Mouse (Mus musculus) kidney, embryonic 14.5 days (tissue): ENCODE measurements around the gene Cox7a2l. TPM values are rescaled to one million over a fixed set of nuclear protein-coding genes. Genes with fewer than 3 reads are reported as not detected.

Experiments
- ATAC-seq: fragments of 200-750 bp; cut with Nextera tagmentation; 2 replicates; pipeline ENCODE4 v1.8.0; 2017; ENCODE audit warnings: moderate number of reproducible peaks, mild to moderate bottlenecking, moderate TSS enrichment, moderate library complexity; ENCODE audit not compliant: low FRiP score, low TSS enrichment
- H3K27ac ChIP-seq: fragments of 300-500 bp; sonication (generic); 2 replicates; pipeline ENCODE4 v1.5.1; 2014; ENCODE audit warnings: low read depth, mild to moderate bottlenecking, low read length, moderate library complexity, mixed read lengths
- H3K27me3 ChIP-seq: fragments of 300-500 bp; sonication (generic); 2 replicates; pipeline ENCODE4 v1.6.1; 2014; ENCODE audit warnings: mild to moderate bottlenecking, low read length; ENCODE audit not compliant: control insufficient read depth, insufficient read depth
- H3K36me3 ChIP-seq: fragments of 300-500 bp; sonication (generic); 2 replicates; pipeline ENCODE4 v1.6.1; 2014; ENCODE audit warnings: low read length, mixed read lengths; ENCODE audit not compliant: control insufficient read depth, insufficient read depth
- H3K4me1 ChIP-seq: fragments of 300-500 bp; sonication (generic); 2 replicates; pipeline ENCODE4 v1.6.1; 2014; ENCODE audit warnings: low read length, mixed read lengths; ENCODE audit not compliant: control insufficient read depth, insufficient read depth
- H3K4me2 ChIP-seq: fragments of 300-500 bp; sonication (generic); replicated peaks from 2 replicates; pipeline ENCODE4 v1.6.1; 2014; ENCODE audit warnings: low read depth, mild to moderate bottlenecking, low read length
- H3K4me3 ChIP-seq: fragments of 300-500 bp; sonication (generic); 2 replicates; pipeline ENCODE4 v1.5.1; 2014; ENCODE audit warnings: mild to moderate bottlenecking, low read length
- H3K9ac ChIP-seq: fragments of 300-500 bp; sonication (generic); 2 replicates; pipeline ENCODE4 v1.6.1; 2014; ENCODE audit warnings: low read depth, mild to moderate bottlenecking, low read length, moderate library complexity
- H3K9me3 ChIP-seq: fragments of 300-500 bp; sonication (generic); 2 replicates; pipeline ENCODE4 v1.6.1; 2016; ENCODE audit warnings: low read length; ENCODE audit not compliant: control insufficient read depth
- WGBS: fragments of 180-500 bp; shearing (Covaris S2); extraction: QIAGEN DNeasy Blood & Tissue Kit; methylation state at CpG from one replicate; pipeline ENCODE4 v1.1.7; 2014; 5-methylcytosine and 5-hydroxymethylcytosine counted together
- polyA plus RNA-seq: library from polyadenylated mRNA; unstranded; fragments of >200 nt; fragmentation: Nextera tagmentation; extraction: Ambion mirVana; gene quantifications from 2 replicates; pipeline ENCODE4 v1.2.1, GENCODE M21; 2014

Gene Cox7a2l
- polyA plus RNA-seq, 1 experiment from 2014 or later, result 199 TPM

DNA sequence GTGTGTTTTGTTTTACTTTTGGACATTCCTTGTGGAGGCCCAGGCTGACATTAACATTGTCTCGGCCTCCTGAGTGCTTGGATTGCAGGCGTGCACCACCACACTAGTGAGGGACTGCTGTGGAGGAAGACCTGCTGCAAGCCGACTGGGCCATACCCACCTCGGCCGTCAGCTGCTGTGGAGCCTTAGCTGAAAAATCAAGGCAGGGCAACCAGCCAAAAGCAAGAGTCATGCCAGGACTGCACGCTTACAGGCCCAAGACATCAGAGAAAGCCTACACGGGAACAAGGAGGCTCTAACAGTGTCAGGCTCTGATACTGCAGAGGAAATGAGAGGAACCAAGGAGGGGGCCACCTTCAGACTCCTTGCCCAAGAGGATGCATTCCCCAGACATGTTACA is 35.6 kb downstream of the Cox7a2l start:
- 95% methylated on average over 7 of the region's 7 CpGs for WGBS

DNA sequence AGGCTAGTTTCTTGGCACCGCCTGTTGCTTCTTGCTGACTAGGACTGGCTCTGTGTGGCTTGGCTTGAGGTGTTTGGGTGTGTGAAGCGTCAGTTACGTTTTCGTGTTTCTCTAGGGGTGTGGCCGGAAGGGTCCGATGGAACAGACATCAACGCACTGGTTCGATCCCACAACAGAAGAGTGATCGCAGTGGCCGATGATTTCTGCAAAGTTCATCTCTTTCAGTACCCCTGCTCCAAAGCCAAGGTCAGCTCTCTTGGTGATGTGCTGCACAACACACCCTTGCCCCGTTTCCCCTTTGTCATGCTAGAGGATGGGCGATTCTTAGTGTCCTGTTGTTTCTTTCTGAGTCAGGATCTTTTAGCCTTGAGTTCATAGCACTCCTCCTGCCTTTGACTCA is 40.0 kb downstream of the Cox7a2l start:
- Histone ChIP-seq H3K9me3 (no peaks in the 10 kb centered on the region), H3K9ac (no peak overlapping the region), H3K4me1 (no peaks in the 10 kb centered on the region), H3K27ac (no peak overlapping the region), H3K4me2 (no peak overlapping the region), H3K36me3 (peaks cover 84% of the 10 kb centered on the region), H3K27me3 (no peaks in the 10 kb centered on the region), H3K4me3 (no peak overlapping the region)
- WGBS, result 96% methylated on average over 12 of the region's 12 CpGs
- no peak for ATAC-seq

More for the DNA sequence above, 35.6 kb downstream of the Cox7a2l start:
- Histone ChIP-seq H3K4me2 (no peak overlapping the region), H3K4me1 (0 out of 2 replicates have a peak, but pooled peaks cover 7% of the 10 kb centered on the region), H3K27ac (no peak overlapping the region), H3K27me3 (no peaks in the 10 kb centered on the region), H3K9ac (no peak overlapping the region), H3K4me3 (no peak overlapping the region), H3K9me3 (no peaks in the 10 kb centered on the region), H3K36me3 (peaks cover 50% of the 10 kb centered on the region)
- ATAC-seq, result no peak

DNA sequence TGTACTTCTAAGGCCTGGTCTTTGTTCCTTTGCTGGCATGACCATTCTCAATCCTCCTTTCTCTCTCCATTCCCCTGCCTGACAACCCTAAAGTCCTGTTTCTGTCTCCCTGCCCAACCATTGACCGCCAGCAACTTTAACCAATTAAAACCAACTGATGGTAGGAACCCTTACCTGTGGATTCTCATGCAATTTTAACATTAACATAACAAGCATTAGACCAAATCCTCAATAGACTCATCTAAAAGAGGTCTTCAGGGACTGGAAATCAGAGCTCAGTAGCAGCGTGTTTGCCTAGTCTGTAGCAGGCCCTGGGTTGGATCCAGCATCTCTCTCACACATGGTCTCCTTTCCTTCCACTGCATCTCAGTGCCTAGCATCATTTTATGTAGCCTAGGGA is 47.5 kb downstream of the Cox7a2l start:
- Histone ChIP-seq H3K4me3 (no peak overlapping the region), H3K27me3 (no peaks in the 10 kb centered on the region), H3K9ac (no peak overlapping the region), H3K4me1 (no peaks in the 10 kb centered on the region), H3K9me3 (no peaks in the 10 kb centered on the region), H3K4me2 (no peak overlapping the region), H3K36me3 (peaks cover 63% of the 10 kb centered on the region), H3K27ac (no peak overlapping the region)
- no peak for ATAC-seq
- 92% methylated on average over 2 of the region's 2 CpGs for WGBS

DNA sequence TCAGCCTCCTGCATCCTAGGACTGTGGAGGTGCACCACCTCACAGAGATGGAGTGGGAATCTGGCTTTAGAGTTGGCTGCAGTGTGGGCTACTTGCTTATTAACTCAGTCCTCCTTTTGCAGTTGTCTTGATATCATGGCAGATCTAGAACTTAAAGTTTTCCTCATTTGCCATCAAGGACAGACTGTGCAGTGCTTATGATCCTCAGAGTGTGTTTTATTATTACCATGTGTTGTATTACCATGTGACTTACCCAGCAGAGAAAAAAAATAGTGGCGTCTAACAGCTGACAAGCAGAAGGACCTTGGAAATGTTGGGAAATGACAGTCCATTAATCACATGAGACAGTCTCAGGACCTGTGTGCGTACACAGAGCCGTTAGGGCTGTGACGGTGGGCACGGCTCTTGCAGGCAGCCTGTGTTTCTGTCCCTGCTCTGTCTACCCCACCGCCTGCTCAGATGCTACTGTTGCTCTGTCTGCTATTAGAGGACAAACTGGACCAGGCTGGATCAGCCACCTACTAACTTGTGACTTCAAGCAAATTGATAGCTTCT is 50.4 kb downstream of the Cox7a2l start:
- peaks cover 57% of the 10 kb centered on the region for H3K36me3 ChIP-seq
- no peaks in the 10 kb centered on the region for H3K9me3 ChIP-seq
- H3K4me2 ChIP-seq, result no peak overlapping the region
- H3K27ac ChIP-seq, result no peak overlapping the region
- no peak for ATAC-seq
- WGBS, result 72% methylated on average over 6 of the region's 6 CpGs
- no peak overlapping the region for H3K9ac ChIP-seq
- H3K4me1 ChIP-seq, result no peaks in the 10 kb centered on the region
- H3K4me3 ChIP-seq, result no peak overlapping the region
- no peaks in the 10 kb centered on the region for H3K27me3 ChIP-seq

DNA sequence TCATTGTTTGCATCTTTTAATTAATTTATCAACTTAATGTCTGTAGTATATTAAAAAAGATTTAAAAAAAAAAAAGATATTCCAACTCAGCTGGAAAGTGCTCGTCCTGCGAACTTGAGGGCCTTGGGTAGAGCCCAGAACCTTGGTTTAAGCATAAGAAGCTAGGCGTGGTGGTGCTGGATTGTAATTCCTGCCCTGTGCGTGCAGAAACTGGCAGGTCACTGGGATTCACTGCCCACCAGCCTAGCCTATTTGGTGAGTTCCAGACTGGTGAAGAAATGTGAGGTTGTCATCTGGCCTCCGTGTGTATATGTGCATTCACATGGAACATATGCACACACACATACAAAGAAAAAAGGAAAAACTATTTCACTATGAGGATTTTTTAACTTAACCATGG is 51.2 kb downstream of the Cox7a2l start:
- no peak overlapping the region for H3K4me2 ChIP-seq
- peaks cover 61% of the 10 kb centered on the region for H3K36me3 ChIP-seq
- H3K9me3 ChIP-seq, result no peaks in the 10 kb centered on the region
- no peak overlapping the region for H3K9ac ChIP-seq
- H3K4me3 ChIP-seq, result no peak overlapping the region
- H3K4me1 ChIP-seq, result no peaks in the 10 kb centered on the region
- no peaks in the 10 kb centered on the region for H3K27me3 ChIP-seq
- H3K27ac ChIP-seq, result no peak overlapping the region
- 86% methylated on average over 5 of the region's 5 CpGs for WGBS
- ATAC-seq, result no peak

DNA sequence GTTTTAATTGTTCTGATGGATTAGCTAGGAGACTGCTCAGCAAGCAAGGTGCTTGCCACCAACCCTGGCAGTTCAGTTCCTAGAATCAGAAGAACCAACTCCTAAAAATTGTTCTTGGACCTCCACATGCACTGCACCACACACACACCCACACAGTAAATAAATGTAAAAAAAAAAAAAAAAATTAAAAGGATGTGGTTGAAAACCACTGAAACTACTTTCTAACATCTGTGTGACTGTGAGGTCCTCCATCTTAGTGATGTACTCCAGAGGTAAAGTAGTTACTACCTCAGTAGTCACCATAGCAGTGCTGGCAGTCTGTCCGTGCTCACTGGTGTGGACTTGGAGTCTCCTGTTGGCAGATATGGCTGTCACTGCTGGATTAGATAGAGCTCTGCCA is 59.9 kb downstream of the Cox7a2l start:
- Histone ChIP-seq H3K36me3 (peaks cover 80% of the 10 kb centered on the region), H3K4me2 (no peak overlapping the region), H3K4me1 (no peaks in the 10 kb centered on the region), H3K4me3 (no peak overlapping the region), H3K27me3 (no peaks in the 10 kb centered on the region), H3K9me3 (no peaks in the 10 kb centered on the region), H3K9ac (no peak overlapping the region), H3K27ac (no peak overlapping the region)
- 100% methylated on average over 1 of the region's 1 CpGs for WGBS
- ATAC-seq, result no peak

DNA sequence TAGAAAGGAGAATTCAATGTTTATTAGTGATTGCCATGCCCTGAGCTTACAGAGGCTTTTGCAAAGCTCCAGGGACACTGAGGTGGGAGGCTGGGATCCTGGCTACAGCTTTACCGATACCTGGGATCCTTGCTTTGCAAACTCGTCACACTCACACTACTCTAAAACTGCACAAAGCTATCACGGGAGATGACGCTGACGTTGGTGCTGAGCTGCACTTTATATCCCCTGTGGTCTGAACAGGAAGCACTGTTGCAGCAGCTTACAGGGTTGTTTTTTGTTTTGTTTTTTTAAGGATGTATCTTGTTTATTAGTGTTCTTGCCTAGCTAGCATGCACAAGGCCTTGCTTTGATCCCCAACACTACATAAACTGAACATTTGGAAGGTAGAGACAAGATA is 63.5 kb downstream of the Cox7a2l start:
- WGBS, result 85% methylated on average over 5 of the region's 5 CpGs
- Histone ChIP-seq H3K4me1 (no peaks in the 10 kb centered on the region), H3K27me3 (no peaks in the 10 kb centered on the region), H3K36me3 (peaks cover 81% of the 10 kb centered on the region), H3K4me3 (no peak overlapping the region), H3K9me3 (no peaks in the 10 kb centered on the region), H3K9ac (no peak overlapping the region), H3K4me2 (no peak overlapping the region), H3K27ac (no peak overlapping the region)
- no peak for ATAC-seq

DNA sequence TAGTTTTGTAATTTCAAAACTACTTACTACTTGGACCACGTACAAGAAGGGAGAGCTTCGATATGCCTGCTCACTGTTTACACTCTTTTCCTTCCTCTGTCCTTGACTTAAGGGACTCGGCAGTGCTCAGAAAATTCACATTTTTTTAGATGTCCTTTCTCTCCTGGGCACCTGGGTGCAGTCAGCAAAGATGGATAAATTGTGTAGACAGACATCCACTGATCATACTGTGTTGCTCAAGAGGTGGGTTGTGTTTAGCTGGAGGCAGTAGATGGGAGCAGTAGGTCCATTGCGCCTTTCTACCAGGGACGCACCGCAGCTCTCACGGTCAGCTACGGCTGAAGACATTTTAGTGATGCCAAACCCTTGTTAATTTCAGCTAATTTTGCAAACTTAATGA is 64.7 kb downstream of the Cox7a2l start:
- H3K36me3 ChIP-seq, result peaks cover 74% of the 10 kb centered on the region
- no peak for ATAC-seq

More for the DNA sequence above, 64.7 kb downstream of the Cox7a2l start:
- Histone ChIP-seq H3K9me3 (no peaks in the 10 kb centered on the region), H3K27ac (no peak overlapping the region), H3K4me1 (no peaks in the 10 kb centered on the region), H3K27me3 (no peaks in the 10 kb centered on the region), H3K4me2 (no peak overlapping the region), H3K9ac (no peak overlapping the region), H3K4me3 (no peak overlapping the region)
- 97% methylated on average over 8 of the region's 8 CpGs for WGBS
